Mouse (Mus musculus) gastrocnemius, postnatal 25 days (tissue): ENCODE measurements around the gene Tmem213. TPM values are rescaled to one million over a fixed set of nuclear protein-coding genes. Genes with fewer than 3 reads are reported as not detected.

ENCODE experiments used
- DNase-seq: peaks from one replicate; pipeline ENCODE4 v3.0.0; 2022
- total RNA-seq, 2 experiments: library from RNA; stranded (reverse); gene quantifications; 1 replicate in 1 of 2; 2 replicates in 1 of 2; pipeline ENCODE4 v1.2.3; 2021

The Tmem213 gene
- total RNA-seq, 2 experiments from 2014 or later: not detected

DNA sequence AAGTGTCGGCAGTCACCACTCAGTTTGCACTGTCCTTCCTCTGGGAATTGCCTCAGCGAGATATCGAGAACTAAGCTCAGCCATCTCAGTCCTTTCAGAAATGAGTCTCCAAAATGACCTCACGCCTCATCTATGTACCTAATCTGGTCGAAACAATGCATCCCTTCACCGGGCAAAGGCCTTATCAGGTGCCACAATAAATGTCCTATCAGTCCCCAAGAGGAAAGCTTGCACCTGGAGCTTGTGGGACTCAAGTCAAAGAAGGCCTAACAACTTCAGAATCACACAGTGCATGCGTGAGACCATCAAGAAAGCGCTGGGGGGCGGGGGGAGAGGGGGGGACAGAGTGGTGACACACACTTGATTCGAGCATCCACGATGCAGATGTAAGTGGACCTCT lies 43.2 kb downstream of the Tmem213 start:
- DNase-seq: no peak

DNA sequence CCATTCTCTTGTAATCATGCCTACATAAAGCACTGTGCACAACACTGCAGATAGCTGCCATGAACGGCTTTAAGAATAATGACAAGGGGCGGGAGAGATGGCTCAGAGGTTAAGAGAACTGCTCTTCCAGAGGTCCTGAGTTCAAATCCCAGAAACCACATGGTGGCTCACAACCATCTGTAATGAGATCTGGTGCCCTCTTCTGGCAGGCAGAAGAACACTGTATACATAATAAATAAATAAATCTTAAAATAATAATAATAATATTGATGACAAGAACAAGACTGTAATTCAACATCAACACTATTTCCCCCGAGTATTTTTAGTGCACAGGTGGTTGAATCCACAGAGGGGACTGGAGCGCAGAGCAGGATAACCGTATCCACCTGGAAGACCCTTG lies 47.1 kb downstream of the Tmem213 start:
- no peak for DNase-seq

DNA sequence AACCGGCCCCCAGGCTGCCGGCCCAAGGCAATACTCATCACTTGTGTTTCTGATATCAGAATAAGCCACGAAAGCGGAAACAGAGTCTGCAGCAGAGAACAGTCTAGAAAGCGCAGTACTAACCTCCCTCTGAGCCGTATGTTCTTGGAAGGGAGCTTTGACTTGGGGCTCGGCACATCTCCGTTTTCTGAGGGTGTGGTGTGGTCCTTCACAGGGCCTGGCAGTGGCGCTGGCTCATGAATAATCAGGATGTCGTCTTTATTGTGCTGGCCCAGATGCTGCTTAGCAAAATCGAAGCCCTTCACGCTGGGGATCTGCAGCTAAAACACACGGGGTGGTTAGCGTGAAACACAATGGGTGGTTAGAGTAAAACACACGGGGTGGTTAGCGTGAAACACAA lies 48.9 kb downstream of the Tmem213 start:
- DNase-seq: no peak

DNA sequence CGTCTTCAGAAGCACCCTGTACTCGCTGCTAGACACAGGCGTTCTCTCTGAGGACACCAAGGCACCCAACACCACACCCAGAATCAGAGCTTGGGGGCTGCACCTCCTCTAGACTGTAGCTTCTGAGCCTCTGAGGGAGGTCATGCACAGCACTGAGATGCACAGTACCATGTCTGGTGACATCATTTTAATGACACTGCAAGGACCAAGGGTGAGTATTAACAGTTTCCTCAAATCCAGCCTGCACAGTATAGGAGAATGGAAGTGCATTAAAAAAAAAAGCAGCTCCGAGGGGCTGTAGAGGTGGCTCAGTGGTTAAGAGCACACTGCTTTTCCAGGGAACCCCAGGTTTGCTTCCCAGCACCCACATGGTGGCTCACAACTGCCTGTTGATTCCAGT lies 50.5 kb downstream of the Tmem213 start:
- no peak for DNase-seq

DNA sequence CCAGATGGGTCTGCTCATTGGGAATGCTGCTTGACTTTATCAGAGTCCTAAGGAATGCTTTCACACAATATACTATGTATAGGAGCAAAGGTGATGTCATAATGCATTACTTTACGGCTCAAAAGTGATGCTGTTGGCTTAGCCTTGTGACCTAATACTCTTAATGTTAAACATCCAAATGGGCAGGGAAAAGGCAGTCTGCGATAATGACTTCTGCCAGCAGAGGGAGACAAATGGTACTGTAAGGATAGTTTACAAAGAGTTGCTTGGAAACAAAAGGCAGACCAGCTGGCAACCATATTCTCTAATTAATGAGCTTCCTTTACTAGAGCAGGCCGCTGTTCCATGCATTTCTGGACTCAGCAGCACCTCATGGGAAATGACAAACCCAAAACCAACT lies 51.0 kb downstream of the Tmem213 start:
- peak; percentile 26 for DNase-seq

DNA sequence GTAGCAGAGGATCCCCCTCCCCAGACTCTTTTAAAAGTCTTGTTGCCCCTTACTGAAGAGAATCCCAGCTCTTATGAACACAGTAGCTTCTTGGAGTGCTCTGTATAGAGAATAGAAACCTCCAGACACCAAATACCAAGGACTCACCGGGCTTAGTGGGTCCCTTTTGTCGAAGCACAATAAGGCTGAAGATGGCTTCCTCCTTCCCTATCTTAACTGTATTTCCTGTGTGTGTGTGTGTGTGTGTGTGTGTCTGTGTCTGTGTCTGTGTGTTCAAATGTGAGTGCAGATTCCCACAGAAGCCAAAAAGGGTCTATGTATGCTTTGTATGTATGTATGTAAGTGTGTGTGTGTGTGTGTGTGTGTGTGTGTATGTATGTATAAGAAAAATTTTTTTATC lies 51.5 kb downstream of the Tmem213 start:
- no peak for DNase-seq

DNA sequence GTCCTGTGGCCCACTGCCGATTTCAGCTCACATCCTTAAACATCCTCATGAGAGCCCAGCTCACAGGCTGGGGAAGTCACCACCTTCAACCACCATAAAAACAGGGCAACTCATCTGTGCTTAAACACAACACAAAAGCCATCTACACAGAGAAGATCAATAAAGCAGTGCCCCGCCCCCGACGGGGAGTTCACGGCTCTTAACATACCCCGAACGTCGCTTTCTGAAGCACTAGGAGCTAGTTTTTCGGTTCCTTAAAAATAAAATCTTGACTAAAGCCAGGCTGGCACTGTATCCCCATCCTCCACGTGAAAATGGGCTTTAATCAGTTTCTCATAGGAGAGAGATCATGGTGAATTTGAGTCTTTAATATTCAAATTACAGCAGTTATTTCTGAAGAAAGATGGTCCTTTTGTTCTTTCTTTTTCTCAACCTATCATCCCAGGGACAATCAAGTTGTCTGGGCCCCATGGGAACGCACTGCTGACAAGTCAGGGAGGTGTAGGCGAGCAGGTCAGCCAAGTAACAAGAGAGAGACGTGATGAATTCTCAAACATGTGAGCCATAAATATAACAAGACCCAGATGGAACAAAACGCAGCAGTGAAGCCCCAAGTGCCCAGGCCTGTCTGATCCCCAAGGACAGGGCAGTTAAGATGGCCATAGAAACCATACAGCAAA lies 53.9 kb downstream of the Tmem213 start:
- no peak for DNase-seq

DNA sequence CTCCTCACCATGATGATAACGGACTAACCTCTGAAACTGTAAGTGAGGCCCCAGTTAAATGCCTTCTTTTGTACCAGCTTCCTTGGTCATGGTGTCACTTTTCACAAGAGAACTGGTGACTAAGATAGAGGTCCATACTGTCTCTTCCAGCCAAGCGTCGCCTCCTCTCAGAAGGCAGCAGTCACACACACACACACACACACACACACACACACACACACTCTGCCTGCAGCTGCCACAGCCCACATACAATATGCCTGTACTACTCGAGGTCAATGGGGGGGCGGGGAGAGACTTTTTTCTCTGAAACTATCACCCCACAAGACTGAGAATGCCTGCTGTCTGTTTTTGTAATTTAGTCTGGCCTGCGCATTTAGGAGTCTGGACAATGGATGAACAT lies 55.6 kb downstream of the Tmem213 start:
- DNase-seq: no peak

DNA sequence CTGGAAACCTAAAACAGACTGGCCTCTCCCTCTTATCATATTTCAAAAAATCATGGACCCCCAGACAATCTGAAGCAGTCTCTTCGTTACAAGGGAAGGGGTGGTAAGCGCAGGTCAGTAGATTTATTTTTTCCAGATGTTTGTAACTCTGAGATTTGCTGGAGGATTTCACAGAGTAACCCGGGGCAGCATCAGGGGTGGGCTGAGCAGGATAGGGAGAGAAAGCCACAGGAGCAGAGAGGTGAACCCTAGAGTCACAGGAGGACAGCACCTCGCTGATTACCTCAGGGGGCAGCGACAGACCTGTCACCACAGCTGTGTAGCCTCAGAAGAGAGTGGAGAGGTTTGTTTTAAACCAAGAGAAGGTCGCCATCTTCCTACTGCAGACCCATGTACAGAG lies 56.3 kb downstream of the Tmem213 start:
- no peak for DNase-seq

Other genes starting within 250 kb of the Tmem213 start
- 10 to 100 TPM; 25.4 to 26.8 TPM for gene Trim24, start 238.4 kb upstream of the Tmem213 start, total RNA-seq
- gene Svopl, start 62.3 kb upstream of the Tmem213 start, total RNA-seq: under 1 TPM; 0.20 to 0.27 TPM
- 1 to 10 TPM in 1 of 2 experiments, under 1 TPM in 1; 0.72 to 1.1 TPM for gene Atp6v0a4, start 15.3 kb downstream of the Tmem213 start, total RNA-seq
- gene D630045J12Rik, start 144.8 kb downstream of the Tmem213 start, total RNA-seq: under 1 TPM; 0.46 to 0.56 TPM
- 1 to 10 TPM in 1 of 2 experiments, under 1 TPM in 1; 0.84 to 1.0 TPM for gene Zc3hav1l, start 190.0 kb downstream of the Tmem213 start, total RNA-seq
- gene Zc3hav1, start 245.3 kb downstream of the Tmem213 start, total RNA-seq: 1 to 10 TPM; 5.1 to 6.9 TPM